Mouse (Mus musculus) cerebellum, postnatal 4 days (tissue): ENCODE results near the gene Pold4.

Experiments
- DNase-seq, 2 experiments: peaks; one replicate each; pipeline ENCODE4 v3.0.0; 2022; ENCODE audit warnings: low spot score in 2 of 2, mixed read lengths in 1 of 2

Pold4 gene

GRCm38 (mm10) chr19:4231253-4232185 is at the start of gene Pold4:
TSS of gene Pold4 (plus strand) at chr19:4231899.
- DNase-seq, result peak; percentile 88 to 93

- no peak for DNase-seq
These were observed 48.0 kb upstream of the Pold4 start for GRCm38 (mm10) chr19:4183689-4184088.

DNA sequence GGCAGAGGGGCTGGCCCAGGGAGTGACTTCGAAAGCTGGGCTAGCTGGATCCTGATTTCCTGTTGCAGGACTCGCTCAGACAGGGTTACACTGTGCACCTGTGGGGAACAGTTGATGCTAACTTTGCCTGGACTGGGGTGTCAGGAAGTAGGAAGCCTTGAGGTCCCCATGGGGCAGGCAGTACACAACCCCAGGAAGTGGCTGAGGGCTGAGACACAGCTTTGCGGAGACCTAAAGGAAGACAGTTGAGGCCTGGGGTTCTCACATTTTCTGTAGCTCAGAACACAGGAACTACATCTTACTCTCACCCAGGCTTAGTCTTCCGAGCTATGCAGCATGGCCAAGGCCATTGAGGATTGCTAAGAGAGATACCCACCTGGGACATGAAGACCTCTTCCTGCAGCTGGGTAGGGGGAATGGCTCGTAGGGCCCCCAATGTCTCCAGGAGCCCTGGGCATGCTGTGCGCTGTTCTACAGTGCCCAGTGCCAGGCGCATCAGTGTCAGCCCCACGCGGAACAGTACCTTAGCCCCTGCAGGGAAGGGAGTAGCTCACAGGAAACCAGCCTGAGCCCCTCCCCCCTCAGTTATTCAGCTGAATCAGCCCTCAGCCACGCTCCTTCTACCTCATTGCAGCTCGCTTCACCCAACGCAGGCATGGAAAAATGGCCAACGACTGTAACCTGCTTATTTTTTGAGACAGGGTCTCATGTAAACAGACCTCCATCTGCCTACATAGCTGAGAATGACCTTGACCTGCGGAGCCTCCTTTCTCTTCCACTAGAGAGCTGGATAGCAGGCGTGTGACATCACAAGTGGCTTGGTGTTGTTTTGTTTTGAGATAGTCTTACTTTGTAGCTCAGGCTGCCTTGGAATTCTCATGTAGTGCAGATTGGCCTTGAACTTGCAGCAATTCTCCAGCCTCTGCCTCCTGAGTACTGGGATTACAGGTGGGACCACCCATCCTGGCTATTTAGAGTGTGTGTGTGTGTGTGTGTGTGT is 46.4 kb upstream of the Pold4 start:
- no peak for DNase-seq

GRCm38 (mm10) chr19:4187303-4187702 is 44.4 kb upstream of the Pold4 start:
- DNase-seq, result no peak

DNA sequence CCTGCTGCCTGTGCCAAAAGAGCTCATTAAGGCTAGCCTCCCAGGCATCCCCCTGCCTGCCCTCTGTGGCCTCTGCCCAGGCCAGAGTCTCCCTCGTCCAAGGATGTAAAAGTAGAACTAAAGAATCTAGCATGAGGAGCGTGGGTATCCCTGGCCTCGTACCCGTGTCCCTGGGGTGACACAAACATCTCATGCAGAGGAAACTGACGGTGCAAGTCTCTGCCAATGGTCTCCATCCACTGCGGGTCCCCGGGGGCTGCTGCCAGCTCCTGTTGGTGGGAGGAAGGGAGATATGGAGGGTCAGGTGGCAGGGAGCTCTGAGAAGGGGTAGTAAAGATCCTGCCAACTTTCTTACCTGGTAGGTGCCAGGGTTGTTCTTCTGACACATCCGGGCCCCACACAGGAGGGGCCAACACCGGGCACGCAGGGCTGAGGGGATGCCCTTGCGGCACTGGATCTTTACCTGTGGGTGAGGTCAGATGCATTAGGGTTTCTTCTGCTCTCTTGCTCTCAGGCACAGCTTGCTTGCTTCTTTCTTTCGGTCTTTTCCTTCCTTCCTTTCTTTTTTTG is 42.6 kb upstream of the Pold4 start:
- DNase-seq, result no peak

DNA sequence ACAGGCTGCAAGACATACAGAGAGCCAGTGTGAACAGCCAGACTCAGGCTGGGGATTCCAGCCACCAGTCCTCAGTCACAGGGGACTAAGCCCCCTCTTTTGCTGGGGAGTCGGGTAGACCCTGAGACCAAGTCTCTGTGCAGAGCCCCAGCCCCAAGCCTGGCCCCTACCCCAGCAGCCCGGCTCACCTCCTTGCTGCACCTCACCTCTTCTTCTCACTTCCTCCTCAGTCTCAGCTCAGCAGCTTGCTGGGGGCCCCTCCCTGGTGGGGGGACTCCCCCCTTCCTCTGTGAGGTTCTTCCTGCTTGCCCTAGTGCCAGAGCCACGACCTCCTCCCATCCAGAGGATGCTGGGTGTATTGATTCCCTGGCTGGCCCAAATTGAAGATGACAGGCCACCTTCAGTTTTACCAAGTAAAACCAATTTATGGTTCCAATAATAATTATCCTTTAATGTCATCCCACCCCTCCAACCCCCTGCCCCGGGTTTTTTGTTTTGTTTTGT is 40.8 kb upstream of the Pold4 start, which contains the start of gene Tbc1d10c:
Gene Tbc1d10c, minus strand, starts transcription at position 454 of the 504 bp plus-strand sequence.
- no peak for DNase-seq

DNA sequence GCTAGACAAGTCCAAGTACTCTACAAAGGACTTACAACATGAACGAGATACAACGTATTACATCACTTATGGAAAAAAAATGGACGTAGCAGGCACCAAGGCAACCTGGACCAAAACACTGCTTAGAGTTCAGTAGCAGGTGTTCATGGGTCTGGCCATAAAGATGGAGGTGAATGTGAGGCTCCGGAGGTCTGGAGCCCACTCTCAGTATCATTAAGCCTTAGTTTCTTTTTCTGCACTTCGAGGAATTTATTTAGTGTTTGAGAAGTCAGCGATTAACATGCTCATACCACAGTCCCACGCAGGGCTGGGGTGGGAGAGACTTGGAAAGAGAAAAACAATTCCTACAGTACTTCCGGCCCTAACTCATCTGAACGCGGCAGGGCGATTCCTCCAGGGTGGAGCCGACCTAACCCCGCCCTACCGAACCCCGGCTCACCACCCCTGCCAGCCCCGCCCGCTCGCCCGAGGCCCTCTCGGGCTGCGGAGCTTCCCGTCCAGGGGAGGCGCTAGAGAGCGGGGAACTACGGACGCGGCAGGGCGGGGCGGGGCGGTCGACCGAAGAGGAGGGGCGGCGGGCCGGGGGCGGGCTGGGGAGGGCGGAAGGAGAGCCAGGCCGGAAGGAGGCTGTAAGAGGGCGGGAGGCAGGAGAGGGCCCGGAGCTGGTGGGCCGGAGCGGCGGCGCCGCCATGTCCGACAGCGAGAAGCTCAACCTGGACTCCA is 40.0 kb upstream of the Pold4 start, which contains the start of gene Ppp1ca:
Gene Ppp1ca, plus strand, starts transcription at position 538 of the 723 bp plus-strand sequence.
- peak; percentile 94 to 97 for DNase-seq

GRCm38 (mm10) chr19:4192251-4192985 is 39.3 kb upstream of the Pold4 start:
- no peak for DNase-seq

- no peak for DNase-seq
These were observed 38.6 kb upstream of the Pold4 start for GRCm38 (mm10) chr19:4193129-4193528.

DNA sequence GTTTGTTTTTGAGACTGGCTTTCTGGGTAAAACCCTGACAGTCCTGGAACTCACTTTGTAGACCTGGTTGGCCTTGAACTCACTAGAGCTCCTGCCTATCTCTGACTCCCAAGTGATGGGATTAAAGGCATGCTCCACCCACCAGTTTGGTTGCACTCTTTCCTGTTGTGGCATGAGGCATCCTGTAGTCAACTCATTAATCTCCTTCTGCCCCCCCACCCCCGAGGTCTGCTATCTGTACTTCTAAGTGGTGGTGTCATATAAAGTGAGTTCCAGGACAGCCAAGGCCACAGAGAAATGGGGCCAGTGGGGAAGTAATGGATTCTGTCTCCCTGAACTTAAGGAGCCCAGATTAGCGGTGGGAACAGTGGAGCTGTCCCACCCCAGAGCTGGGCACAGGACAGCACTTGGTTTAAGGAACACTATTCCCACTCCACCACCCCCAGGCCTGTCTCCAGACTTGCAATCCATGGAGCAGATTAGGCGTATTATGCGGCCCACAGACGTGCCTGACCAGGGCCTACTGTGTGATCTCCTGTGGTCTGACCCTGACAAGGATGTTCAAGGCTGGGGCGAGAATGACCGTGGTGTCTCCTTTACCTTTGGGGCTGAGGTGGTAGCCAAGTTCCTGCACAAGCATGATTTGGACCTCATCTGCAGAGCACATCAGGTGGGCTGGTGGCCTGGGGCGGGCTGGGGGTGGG is 37.5 kb upstream of the Pold4 start:
- DNase-seq, result no peak

DNA sequence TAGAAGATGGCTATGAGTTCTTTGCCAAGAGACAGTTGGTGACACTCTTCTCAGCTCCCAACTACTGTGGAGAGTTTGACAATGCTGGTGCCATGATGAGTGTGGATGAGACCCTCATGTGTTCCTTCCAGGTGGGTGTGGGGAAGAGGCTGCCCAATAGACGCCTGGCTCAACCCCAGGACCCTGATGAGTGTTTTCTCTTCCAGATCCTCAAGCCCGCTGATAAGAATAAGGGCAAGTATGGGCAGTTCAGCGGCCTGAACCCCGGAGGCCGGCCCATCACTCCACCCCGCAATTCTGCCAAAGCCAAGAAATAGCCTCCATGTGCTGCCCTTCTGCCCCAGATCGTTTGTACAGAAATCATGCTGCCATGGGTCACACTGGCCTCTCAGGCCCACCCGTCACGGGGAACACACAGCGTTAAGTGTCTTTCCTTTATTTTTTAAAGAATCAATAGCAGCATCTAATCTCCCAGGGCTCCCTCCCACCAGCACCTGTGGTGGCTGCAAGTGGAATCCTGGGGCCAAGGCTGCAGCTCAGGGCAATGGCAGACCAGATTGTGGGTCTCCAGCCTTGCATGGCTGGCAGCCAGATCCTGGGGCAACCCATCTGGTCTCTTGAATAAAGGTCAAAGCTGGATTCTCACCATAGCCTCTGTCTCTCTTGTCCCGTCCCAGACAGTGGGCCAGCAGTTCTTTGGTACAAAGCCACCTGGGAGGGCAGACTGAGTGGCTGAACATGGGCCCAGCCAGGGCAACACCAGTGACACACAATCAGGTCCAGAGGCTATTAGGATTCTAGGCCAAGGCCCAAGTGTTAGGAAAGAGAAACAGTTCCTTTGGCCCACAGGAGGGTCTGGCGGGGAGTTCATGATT is 36.7 kb upstream of the Pold4 start:
- peak in 1 of 2 experiments; percentile 89 for DNase-seq

DNA sequence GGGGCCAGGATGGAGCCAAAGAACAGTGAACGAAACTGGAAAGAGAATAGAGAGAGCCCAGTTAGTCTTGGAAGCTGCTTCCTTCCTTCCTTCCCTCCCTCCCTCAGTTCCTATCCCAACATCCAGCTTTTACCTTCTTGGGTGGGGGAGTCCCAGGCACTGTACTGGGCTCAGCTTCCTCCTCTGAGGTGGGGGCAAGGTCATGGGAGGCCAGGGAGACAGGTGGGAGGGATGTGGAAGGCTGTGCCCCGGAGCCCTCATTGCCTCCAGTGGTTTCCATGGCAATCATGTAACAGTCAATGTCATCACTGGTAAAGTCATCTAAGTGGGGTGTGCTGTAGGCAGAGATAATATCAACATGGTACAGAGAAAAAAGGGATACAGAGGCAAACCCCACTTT is 35.7 kb upstream of the Pold4 start:
- DNase-seq, result no peak

DNA sequence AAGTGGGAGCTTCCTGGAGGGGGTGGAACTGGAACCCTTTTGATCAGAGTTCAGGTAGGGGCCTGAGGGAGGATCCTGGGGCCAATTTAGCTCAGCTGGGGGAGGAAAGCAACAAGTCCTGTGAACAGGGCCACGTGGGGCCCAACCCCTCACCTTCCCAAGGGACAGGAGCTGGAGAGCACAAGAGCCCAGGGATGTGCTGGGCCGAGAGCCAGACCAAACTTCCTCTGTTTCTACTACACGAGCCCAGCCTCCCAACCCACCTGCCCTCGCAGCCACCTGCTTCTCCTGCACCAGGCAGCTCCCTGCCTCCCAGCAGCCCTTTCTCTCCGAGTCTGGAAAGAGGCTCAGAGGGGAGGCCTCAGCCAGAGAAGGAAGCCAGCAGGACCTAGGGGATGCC is 35.2 kb upstream of the Pold4 start:
- DNase-seq, result no peak

- DNase-seq, result no peak
These were observed 34.5 kb upstream of the Pold4 start for GRCm38 (mm10) chr19:4197180-4197579.

GRCm38 (mm10) chr19:4201291-4201909 is 30.3 kb upstream of the Pold4 start, which contains the start of gene Rad9a:
TSS of gene Rad9a (minus strand) at chr19:4201662.
- peak; percentile 79 to 93 for DNase-seq

- DNase-seq, result no peak
These were observed 29.6 kb upstream of the Pold4 start for GRCm38 (mm10) chr19:4202149-4202548.

- DNase-seq, result no peak
These were observed 28.6 kb upstream of the Pold4 start for GRCm38 (mm10) chr19:4203148-4203547.
